Mouse (Mus musculus) C2C12 (cell line): ENCODE results near the gene Phc1.

ENCODE experiments used
- CEBPB ChIP-seq: IDR thresholded peaks from one replicate; pipeline ENCODE4 v1.6.1; 2011; ENCODE audit warnings: low read depth, mild to moderate bottlenecking, control low read depth, moderate library complexity
- CTCF ChIP-seq: IDR thresholded peaks from one replicate; pipeline ENCODE4 v1.5.1; 2011; ENCODE audit not compliant: control insufficient read depth, insufficient read depth, insufficient read length
- MAX ChIP-seq: IDR thresholded peaks from one replicate; pipeline ENCODE4 v1.6.1; 2011; ENCODE audit warnings: mild to moderate bottlenecking, control low read depth
- MYOD1 ChIP-seq: IDR thresholded peaks from one replicate; pipeline ENCODE4 v1.6.1; 2011; ENCODE audit warnings: low read depth; ENCODE audit not compliant: control insufficient read depth, insufficient read length
- MYOG ChIP-seq: IDR thresholded peaks from one replicate; pipeline ENCODE4 v1.6.1; 2011; ENCODE audit not compliant: control insufficient read depth, insufficient read length; ENCODE audit errors: extremely low read depth
- USF1 ChIP-seq: IDR thresholded peaks from one replicate; pipeline ENCODE4 v1.6.1; 2011; ENCODE audit warnings: low read depth, mild to moderate bottlenecking, control low read depth, moderate library complexity

DNA sequence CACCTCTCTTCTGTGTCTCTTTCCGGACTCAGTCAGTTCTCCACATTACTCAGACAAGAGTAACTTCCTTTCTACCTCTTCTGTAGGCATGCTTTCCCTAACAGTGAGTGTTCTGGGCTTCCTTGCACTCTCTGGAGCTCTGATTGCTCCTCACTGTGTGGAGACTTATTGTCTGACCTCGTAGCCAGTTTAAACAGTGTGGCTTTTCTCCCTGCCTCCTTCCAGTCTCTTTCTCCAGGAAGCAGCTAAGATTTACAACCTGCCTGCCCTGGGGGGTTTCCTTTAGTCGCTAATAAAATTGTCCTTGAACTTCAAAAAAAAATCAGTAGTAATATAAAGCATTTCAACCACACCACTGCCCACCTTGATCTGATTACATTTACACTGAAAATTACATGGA is 50.1 kb downstream of the Phc1 start:
- TF ChIP-seq CTCF = no peak
- TF ChIP-seq MYOD1 = no peak
- TF ChIP-seq MYOG = no peak
- no peak for TF ChIP-seq USF1
- TF ChIP-seq CEBPB = no peak
- no peak for TF ChIP-seq MAX
